Mouse (Mus musculus) intestine, embryonic 14.5 days (tissue): Measurements from ENCODE around the gene Adh7. TPM values are rescaled to one million over a fixed set of nuclear protein-coding genes. Genes with fewer than 3 reads are reported as not detected.

Experiments used
- ATAC-seq: fragments of 200-750 bp; cut with Nextera tagmentation; replicated peaks from 2 replicates; pipeline ENCODE4 v1.8.0; 2017; ENCODE audit warnings: low read depth, moderate number of reproducible peaks, moderate TSS enrichment, moderate library complexity; ENCODE audit not compliant: low FRiP score, low TSS enrichment
- DNase-seq: peaks from one replicate; pipeline ENCODE4 v3.0.0-alpha.2; 2018; ENCODE audit warnings: low spot score
- H3K27ac ChIP-seq: fragments of 300-500 bp; sonication (generic); 2 replicates; pipeline ENCODE4 v1.5.1; 2014; ENCODE audit warnings: low read depth, mild to moderate bottlenecking, control low read depth
- H3K27me3 ChIP-seq: fragments of 300-500 bp; sonication (generic); replicated peaks from 2 replicates; pipeline ENCODE4 v1.6.1; 2014; ENCODE audit warnings: low read length, control low read depth; ENCODE audit not compliant: control insufficient read depth, insufficient read depth
- H3K36me3 ChIP-seq: fragments of 300-500 bp; sonication (generic); 2 replicates; pipeline ENCODE4 v1.6.1; 2014; ENCODE audit warnings: low read length, control low read depth; ENCODE audit not compliant: control insufficient read depth, insufficient read depth
- H3K4me1 ChIP-seq: fragments of 300-500 bp; sonication (generic); replicated peaks from 2 replicates; pipeline ENCODE4 v1.6.1; 2014; ENCODE audit warnings: low read length, control low read depth, mixed read lengths; ENCODE audit not compliant: control insufficient read depth, insufficient read depth
- H3K4me2 ChIP-seq: fragments of 300-500 bp; sonication (generic); 2 replicates; pipeline ENCODE4 v1.6.1; 2014; ENCODE audit warnings: low read length
- H3K4me3 ChIP-seq: fragments of 300-500 bp; sonication (generic); 2 replicates; pipeline ENCODE4 v1.5.1; 2014; ENCODE audit warnings: low read depth, low read length, control low read depth, mixed read lengths
- H3K9ac ChIP-seq: fragments of 300-500 bp; sonication (generic); 2 replicates; pipeline ENCODE4 v1.6.1; 2014; ENCODE audit warnings: mild to moderate bottlenecking, low read length
- H3K9me3 ChIP-seq: fragments of 300-500 bp; sonication (generic); 2 replicates; pipeline ENCODE4 v1.6.1; 2016; ENCODE audit warnings: low read length, control low read depth; ENCODE audit not compliant: control insufficient read depth
- WGBS: fragments of 180-500 bp; shearing (Covaris S2); extraction: QIAGEN DNeasy Blood & Tissue Kit; methylation state at CpG from one replicate; pipeline ENCODE4 v1.1.7; 2014; 5-methylcytosine and 5-hydroxymethylcytosine counted together
- polyA plus RNA-seq: library from polyadenylated mRNA; unstranded; fragments of >200 nt; fragmentation: Nextera tagmentation; extraction: Ambion mirVana; gene quantifications from 2 replicates; pipeline ENCODE4 v1.2.1, GENCODE M21; 2014

Gene Adh7
- polyA plus RNA-seq, 1 experiment from 2014 or later: not detected

DNA sequence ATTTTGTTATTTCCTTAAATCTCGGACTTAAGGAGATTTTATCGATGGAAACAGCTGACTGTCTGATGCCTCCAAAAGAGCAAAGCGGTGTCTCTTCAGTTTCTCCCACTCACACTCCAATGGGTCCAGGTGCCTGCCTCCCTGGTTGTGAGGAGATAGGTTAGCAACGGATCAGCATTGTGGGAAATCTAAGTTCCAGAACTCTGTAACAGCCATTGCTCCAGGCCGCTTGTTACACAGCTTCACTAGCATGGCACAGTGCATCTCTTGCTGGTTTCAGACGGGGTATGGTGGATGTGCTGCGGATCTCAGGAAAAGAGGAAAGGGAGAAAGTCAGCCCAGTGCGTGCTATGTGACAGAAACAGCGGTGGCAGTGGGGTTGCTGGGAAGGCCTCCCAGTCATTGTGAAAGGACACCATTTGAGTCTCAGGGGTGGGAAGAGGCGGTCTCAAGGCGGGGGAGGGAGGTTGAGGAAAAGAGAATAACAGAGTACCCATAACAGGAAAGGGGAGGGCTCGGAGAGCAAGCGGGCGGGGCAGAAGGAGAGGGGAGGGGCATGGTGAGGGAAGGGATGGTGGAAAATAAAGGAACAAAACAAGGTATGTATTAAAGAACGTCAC, 23.8 kb upstream of the Adh7 start, which contains the start of gene 4930579F01Rik:
4930579F01Rik (minus strand) TSS at position 143 of the 620 bp plus-strand sequence.
- DNase-seq (no peak), ATAC-seq (no peak)
- no peaks in the 10 kb centered on the region for H3K36me3 ChIP-seq
- no peaks in the 10 kb centered on the region for H3K27me3 ChIP-seq
- 82% methylated on average over 15 of the region's 15 CpGs for WGBS
- H3K9me3 ChIP-seq: no peaks in the 10 kb centered on the region
- no peak within 1 kb of the TSS for H3K4me3 ChIP-seq
- no peaks in the 10 kb centered on the region for H3K4me1 ChIP-seq
- no peak within 1 kb of the TSS for H3K27ac ChIP-seq
- no peak within 1 kb of the TSS for H3K9ac ChIP-seq
- H3K4me2 ChIP-seq: no peak within 1 kb of the TSS

DNA sequence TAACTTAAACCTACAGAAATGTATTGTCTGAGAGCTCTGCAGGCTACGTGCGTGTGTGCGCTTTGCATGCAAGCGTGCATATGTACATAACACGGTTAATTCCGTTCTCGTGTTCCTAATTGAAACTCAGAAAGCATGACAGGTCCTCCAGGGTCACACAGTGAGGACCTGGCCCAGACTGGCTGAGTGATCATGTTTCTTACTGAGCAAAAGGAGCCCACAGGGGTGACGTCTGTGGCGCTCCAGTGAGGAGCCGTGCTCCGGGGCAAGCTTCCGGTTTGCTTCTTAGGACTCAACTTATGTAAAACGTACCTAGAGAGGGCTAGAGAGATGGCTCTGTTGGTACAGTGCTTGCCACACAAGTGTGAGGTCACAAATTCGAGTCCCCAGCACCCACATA, 20.5 kb upstream of the Adh7 start:
- Histone ChIP-seq H3K4me3 (no peak overlapping the region), H3K36me3 (no peaks in the 10 kb centered on the region), H3K27ac (no peak overlapping the region), H3K4me2 (no peak overlapping the region), H3K9me3 (no peaks in the 10 kb centered on the region), H3K4me1 (no peaks in the 10 kb centered on the region), H3K27me3 (no peaks in the 10 kb centered on the region), H3K9ac (no peak overlapping the region)
- WGBS: 84% methylated on average over 14 of the region's 14 CpGs
- ATAC-seq (no peak), DNase-seq (no peak)

GRCm38 (mm10) chr3:138197556-138197955, 20.0 kb upstream of the Adh7 start:
- DNase-seq (no peak), ATAC-seq (no peak)
- Histone ChIP-seq H3K9ac (no peak overlapping the region), H3K9me3 (no peaks in the 10 kb centered on the region), H3K4me3 (no peak overlapping the region), H3K27ac (no peak overlapping the region), H3K4me1 (no peaks in the 10 kb centered on the region), H3K27me3 (no peaks in the 10 kb centered on the region), H3K36me3 (no peaks in the 10 kb centered on the region), H3K4me2 (no peak overlapping the region)
- 68% methylated on average over 9 of the region's 9 CpGs for WGBS

GRCm38 (mm10) chr3:138197973-138198721, 19.4 kb upstream of the Adh7 start:
- peak overlapping the region; percentile 36 for H3K4me2 ChIP-seq

GRCm38 (mm10) chr3:138198722-138199068, 18.9 kb upstream of the Adh7 start:
- no peak overlapping the region for H3K4me3 ChIP-seq
- ATAC-seq (peak; percentile 23; the same call in 1 of the 2 replicates), DNase-seq (no peak)
- 77% methylated on average over 7 of the region's 7 CpGs for whole genome bisulfite sequencing
- no peak overlapping the region for H3K4me2 ChIP-seq
- H3K9ac ChIP-seq: no peak overlapping the region
- H3K4me1 ChIP-seq: no peaks in the 10 kb centered on the region
- no peak overlapping the region for H3K27ac ChIP-seq
- no peaks in the 10 kb centered on the region for H3K9me3 ChIP-seq
- H3K27me3 ChIP-seq: no peaks in the 10 kb centered on the region
- no peaks in the 10 kb centered on the region for H3K36me3 ChIP-seq

More at GRCm38 (mm10) chr3:138197973-138198721, 19.4 kb upstream of the Adh7 start:
- Histone ChIP-seq H3K27ac (no peak overlapping the region), H3K27me3 (no peaks in the 10 kb centered on the region), H3K9ac (no peak overlapping the region), H3K9me3 (no peaks in the 10 kb centered on the region), H3K4me1 (no peaks in the 10 kb centered on the region), H3K36me3 (no peaks in the 10 kb centered on the region), H3K4me3 (no peak overlapping the region)
- ATAC-seq (peak; percentile 95), DNase-seq (peak; percentile 96)
- whole genome bisulfite sequencing: 28% methylated on average over 20 of the region's 20 CpGs

- Histone ChIP-seq H3K27ac (no peak overlapping the region), H3K9me3 (no peaks in the 10 kb centered on the region), H3K36me3 (no peaks in the 10 kb centered on the region), H3K27me3 (no peaks in the 10 kb centered on the region), H3K4me3 (no peak overlapping the region), H3K9ac (no peak overlapping the region), H3K4me1 (no peaks in the 10 kb centered on the region), H3K4me2 (no peak overlapping the region)
- DNase-seq (no peak), ATAC-seq (no peak)
- WGBS: 92% methylated on average over 3 of the region's 3 CpGs
These were observed 8.7 kb upstream of the Adh7 start for GRCm38 (mm10) chr3:138208821-138209220.

- Histone ChIP-seq H3K27ac (no peak overlapping the region), H3K36me3 (no peaks in the 10 kb centered on the region), H3K4me2 (no peak overlapping the region), H3K27me3 (no peaks in the 10 kb centered on the region), H3K4me3 (no peak overlapping the region), H3K4me1 (no peaks in the 10 kb centered on the region), H3K9ac (no peak overlapping the region), H3K9me3 (no peaks in the 10 kb centered on the region)
- no peak for DNase-seq
- WGBS: 82% methylated on average over 5 of the region's 5 CpGs
- ATAC-seq: no peak
These were observed 7.0 kb upstream of the Adh7 start for GRCm38 (mm10) chr3:138210432-138211075.

DNA sequence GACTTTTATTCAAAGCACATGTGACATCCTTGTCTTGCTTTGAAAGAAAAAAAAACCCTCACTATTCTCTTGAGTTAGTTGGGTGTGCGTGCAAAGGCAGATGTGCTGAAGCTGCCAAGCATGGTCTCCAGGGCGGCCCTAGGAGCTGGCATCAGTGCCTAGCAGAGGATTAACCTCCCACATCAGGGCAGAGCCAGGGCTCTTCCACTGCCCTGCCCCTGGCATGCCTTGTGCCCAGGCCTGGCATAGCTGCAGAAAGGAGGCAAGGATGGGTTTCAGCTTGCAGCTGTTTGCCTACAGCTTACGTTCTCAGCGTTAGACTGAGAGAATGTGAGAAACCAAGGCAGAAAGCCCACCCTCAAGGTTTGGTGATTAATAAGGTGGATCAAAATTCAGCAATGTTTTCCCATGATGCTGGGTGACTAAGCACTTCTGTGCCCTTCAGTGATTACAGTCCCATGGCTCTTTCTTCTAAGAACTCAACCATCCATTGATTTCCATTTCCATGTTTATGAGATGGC, 5.1 kb upstream of the Adh7 start:
- H3K36me3 ChIP-seq: no peaks in the 10 kb centered on the region
- H3K9me3 ChIP-seq: no peaks in the 10 kb centered on the region
- DNase-seq: no peak
- 94% methylated on average over 4 of the region's 4 CpGs for WGBS
- no peaks in the 10 kb centered on the region for H3K27me3 ChIP-seq
- H3K4me2 ChIP-seq: no peak overlapping the region
- no peak for ATAC-seq
- H3K27ac ChIP-seq: no peak overlapping the region
- no peaks in the 10 kb centered on the region for H3K4me1 ChIP-seq
- H3K9ac ChIP-seq: no peak overlapping the region
- no peak overlapping the region for H3K4me3 ChIP-seq
